Mouse (Mus musculus) E14TG2a.4 (cell line): ENCODE data around the gene Phf2.

Source experiments
- CTCF ChIP-seq: conservative IDR thresholded peaks from 2 replicates; pipeline ENCODE4 v1.5.1; 2014; ENCODE audit warnings: low read length
- NANOG ChIP-seq: IDR thresholded peaks from 2 replicates; pipeline ENCODE4 v1.6.1; 2014; ENCODE audit warnings: borderline replicate concordance, low read length, mixed read lengths
- POU5F1 ChIP-seq: IDR thresholded peaks from 2 replicates; pipeline ENCODE4 v1.6.1; 2014; ENCODE audit warnings: low read length, borderline replicate concordance

- TF ChIP-seq CTCF (no peak), POU5F1 (no peak), NANOG (no peak)
These were observed 34.5 kb upstream of the Phf2 start for GRCm38 (mm10) chr13:48905458-48905857.
